Mouse (Mus musculus) Patski (cell line): Measurements from ENCODE around the gene BC017158. TPM values are rescaled to one million over a fixed set of nuclear protein-coding genes. Genes with fewer than 3 reads are reported as not detected.

ENCODE experiments used
- ATAC-seq: fragments of 100-300 bp; one replicate; pipeline ENCODE4 v1.8.0; 2021
- CTCF ChIA-PET: fragments of 350-600 bp; sonication (Branson Sonifier 250); formaldehyde crosslinking; loops from one replicate; lab custom pipeline; 2022; ENCODE audit warnings: inconsistent platforms; lab: Charles Lee
- POLR2A ChIA-PET: fragments of 350-600 bp; sonication (Branson Sonifier 250); formaldehyde crosslinking; loops from one replicate; lab custom pipeline; 2022; ENCODE audit warnings: antibody characterized with exemption, inconsistent platforms; lab: Charles Lee
- DNase-seq: peaks from one replicate; pipeline ENCODE4 v3.0.0-alpha.2; 2011; ENCODE audit warnings: low read depth, low spot score
- H3K27me3 ChIP-seq: fragments of 371-371 bp; one replicate; pipeline ENCODE4 v1.5.1; 2021
- CTCF ChIP-seq: fragments of 100-300 bp; IDR thresholded peaks from one replicate; pipeline ENCODE4 v1.5.1; 2021
- in situ Hi-C: fragments of 300-500 bp; cut with MboI; formaldehyde crosslinking; loops from 3 replicates; pipeline ENCODE4 v1.11.1; 2018; ENCODE audit warnings: low pct_unique_long_range_greater_than_20kb, mixed read lengths
- polyA plus RNA-seq: library from polyadenylated mRNA; unstranded; gene quantifications from one replicate; pipeline ENCODE4 v1.2.3, GENCODE M21; 2021

BC017158 gene
- polyA plus RNA-seq, 1 experiment from 2014 or later = 25.3 TPM

DNA sequence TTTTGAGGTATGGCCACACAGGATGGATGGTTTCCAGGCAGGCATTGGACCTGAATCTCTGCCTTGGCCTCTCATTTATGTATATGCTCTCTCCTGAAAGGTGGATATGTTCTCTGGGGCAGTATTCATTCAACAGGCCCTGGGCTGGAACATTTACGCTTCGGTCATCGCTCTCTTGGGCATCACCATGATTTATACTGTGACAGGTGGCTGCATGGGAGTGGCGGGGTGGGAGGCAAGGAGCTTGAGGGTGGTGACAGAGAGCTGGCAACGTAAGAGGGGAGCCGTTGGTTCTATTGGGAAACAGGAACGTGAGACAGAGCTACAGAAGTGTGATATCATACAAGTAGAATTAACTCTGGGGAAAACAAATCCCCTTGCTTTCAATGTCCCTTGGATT lies 30.2 kb downstream of the BC017158 start:
- DNase-seq = no peak
- CTCF ChIA-PET = no interaction called here
- no peak for ATAC-seq
- H3K27me3 ChIP-seq = no peaks in the 10 kb centered on the region
- POLR2A ChIA-PET = interaction anchor here (0.6 kb wide), 1 partner anchor 65 kb away, joined by 6 read pairs; no protein-coding TSS in a partner anchor
- TF ChIP-seq CTCF = no peak
- in situ Hi-C loops = no loop called here

GRCm38 (mm10) chr7:128267391-128267790 lies 30.6 kb downstream of the BC017158 start:
- H3K27me3 ChIP-seq = peaks cover 3% of the 10 kb centered on the region
- TF ChIP-seq CTCF = no peak
- no peak for DNase-seq
- ATAC-seq = no peak
- ChIA-PET POLR2A (no interaction called here), CTCF (no interaction called here)
- in situ Hi-C loops = no loop called here

DNA sequence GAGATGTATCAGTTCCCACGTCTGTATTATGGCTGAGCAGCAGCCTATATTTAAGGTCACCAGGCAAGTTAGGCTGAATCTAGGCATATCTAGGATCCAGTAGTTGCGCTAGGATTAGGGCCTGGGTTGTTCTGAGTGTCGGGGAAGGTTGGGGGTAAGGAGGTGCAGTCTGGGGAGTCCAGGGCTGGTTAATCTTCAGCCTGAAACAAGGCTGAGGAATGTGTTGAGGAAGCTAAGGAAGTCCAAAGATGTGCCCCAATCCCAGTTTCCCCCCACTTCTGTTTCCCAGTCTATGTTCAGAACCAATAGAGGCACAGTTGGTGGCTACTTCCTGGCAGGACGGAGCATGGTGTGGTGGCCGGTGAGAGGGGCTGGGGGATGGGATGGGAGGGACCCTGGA lies 31.9 kb downstream of the BC017158 start:
- ATAC-seq (no peak), DNase-seq (no peak)
- TF ChIP-seq CTCF = no peak
- peaks cover 4% of the 10 kb centered on the region for H3K27me3 ChIP-seq
- ChIA-PET CTCF (no interaction called here), POLR2A (no interaction called here)
- in situ Hi-C loops = no loop called here

DNA sequence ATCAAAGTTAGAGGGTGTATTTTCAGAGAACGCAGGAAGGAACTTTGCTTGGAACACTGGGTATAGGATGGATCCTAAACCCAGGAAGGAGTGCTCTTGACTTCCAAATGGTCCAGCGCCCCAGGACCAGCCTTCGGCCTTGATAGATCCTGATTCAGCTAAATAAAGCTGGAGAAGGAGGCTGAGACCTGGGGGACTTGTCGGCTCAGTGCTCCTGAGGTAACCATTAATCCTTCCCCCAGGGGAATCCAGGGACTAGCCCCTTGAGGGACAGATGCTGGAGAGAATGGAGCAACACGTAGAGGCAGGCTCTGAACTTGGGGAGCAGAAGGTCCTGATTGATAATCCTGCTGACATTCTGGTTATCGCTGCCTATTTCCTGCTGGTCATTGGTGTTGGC lies 32.6 kb downstream of the BC017158 start, which contains the start of gene Slc5a2:
Gene Slc5a2, plus strand, starts transcription at position 247 of the 400 bp plus-strand sequence.
- peaks cover 8% of the 10 kb centered on the region for H3K27me3 ChIP-seq
- DNase-seq = no peak
- TF ChIP-seq CTCF = no peak
- in situ Hi-C loops = no loop called here
- ChIA-PET POLR2A (no interaction called here), CTCF (no interaction called here)
- no peak for ATAC-seq

DNA sequence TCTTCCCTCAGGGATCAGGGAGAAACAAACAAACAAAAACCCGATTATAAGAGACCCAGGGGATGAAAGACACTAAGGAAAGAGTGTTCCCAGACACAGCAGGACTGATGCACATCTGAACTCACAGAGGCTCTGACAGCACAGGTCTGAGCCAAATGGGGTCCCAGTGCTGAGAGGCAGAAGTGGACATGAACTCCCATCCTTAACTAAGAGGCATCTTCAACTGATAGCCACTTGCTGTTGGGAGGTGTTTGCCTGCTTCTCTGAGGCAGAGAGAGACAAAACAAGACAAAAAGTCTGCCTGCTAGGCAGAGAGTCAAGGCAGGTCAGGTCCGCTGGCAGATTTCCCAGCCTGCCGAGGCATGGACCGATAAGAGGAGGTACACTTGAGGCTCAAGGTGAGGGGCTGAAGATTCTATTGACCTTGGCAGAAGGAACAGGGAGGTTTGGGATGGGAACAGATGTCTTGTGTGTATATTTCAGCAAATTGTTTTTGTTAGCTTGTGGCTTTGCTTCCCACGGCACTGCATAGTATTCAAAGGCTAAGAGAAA lies 41.1 kb downstream of the BC017158 start:
- ChIA-PET CTCF (no interaction called here), POLR2A (no interaction called here)
- no peak for ATAC-seq
- no peak for DNase-seq
- H3K27me3 ChIP-seq = peaks cover 16% of the 10 kb centered on the region
- no peak for TF ChIP-seq CTCF
- in situ Hi-C loops = no loop called here

GRCm38 (mm10) chr7:128255757-128256156 lies 42.2 kb downstream of the BC017158 start:
- peaks cover 15% of the 10 kb centered on the region for H3K27me3 ChIP-seq
- ChIA-PET CTCF (no interaction called here), POLR2A (interaction anchor here (0.9 kb wide), 1 partner anchor 326 kb away, joined by 4 read pairs; no protein-coding TSS in a partner anchor)
- TF ChIP-seq CTCF = no peak
- DNase-seq (no peak), ATAC-seq (no peak)
- in situ Hi-C loops = no loop called here

DNA sequence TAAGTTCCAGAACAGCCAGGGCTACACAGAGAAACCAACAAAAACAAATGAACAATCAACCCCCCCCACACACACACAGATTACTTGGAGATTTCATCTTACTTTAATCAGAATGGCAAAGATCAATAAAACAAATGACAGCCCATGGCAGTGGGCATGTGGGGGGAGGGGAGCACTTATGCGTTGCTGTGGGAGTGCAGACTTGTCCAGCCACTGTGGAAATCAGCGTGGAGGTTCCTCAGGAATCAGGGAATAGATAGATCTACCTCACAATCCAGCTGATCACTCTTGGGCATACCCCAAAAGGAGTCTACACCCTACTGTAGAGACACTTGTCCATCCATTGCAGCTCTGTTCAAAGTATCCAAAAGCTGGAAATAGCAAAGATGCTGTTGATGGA lies 43.0 kb downstream of the BC017158 start:
- H3K27me3 ChIP-seq = peaks cover 8% of the 10 kb centered on the region
- ChIA-PET POLR2A (interaction anchor here (0.9 kb wide), 1 partner anchor 326 kb away, joined by 4 read pairs; no protein-coding TSS in a partner anchor), CTCF (no interaction called here)
- in situ Hi-C loops = no loop called here
- no peak for ATAC-seq
- TF ChIP-seq CTCF = no peak
- no peak for DNase-seq

GRCm38 (mm10) chr7:128252609-128253008 lies 45.4 kb downstream of the BC017158 start:
- POLR2A ChIA-PET = interaction anchor here (1.1 kb wide), 1 partner anchor 13 kb away, joined by 3 read pairs; no protein-coding TSS in a partner anchor
- no peak for TF ChIP-seq CTCF
- no peak for ATAC-seq
- CTCF ChIA-PET = no interaction called here
- no peaks in the 10 kb centered on the region for H3K27me3 ChIP-seq
- in situ Hi-C loops = no loop called here
- DNase-seq = no peak

DNA sequence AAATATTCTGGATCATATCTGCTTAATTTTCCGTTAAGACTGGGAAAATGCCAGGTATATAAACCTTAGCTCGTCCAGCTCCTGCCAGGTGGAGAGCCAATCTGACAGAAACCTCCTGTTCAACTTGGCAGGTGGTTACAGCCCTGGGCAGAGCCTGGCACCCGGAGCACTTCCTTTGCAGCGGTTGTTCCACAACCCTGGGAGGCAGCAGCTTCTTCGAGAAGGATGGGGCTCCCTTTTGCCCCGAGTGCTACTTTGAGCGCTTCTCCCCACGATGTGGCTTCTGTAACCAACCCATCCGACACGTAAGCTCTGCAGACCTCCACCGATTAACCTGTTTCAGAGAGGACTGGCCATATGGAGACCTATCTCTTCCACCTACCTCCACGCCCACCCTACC lies 46.0 kb downstream of the BC017158 start:
- no peaks in the 10 kb centered on the region for H3K27me3 ChIP-seq
- ATAC-seq (no peak), DNase-seq (no peak)
- ChIA-PET CTCF (no interaction called here), POLR2A (no interaction called here)
- TF ChIP-seq CTCF = no peak
- in situ Hi-C loops = no loop called here

- H3K27me3 ChIP-seq = no peaks in the 10 kb centered on the region
- CTCF ChIA-PET = no interaction called here
- TF ChIP-seq CTCF = no peak
- DNase-seq (no peak), ATAC-seq (no peak)
- in situ Hi-C loops = loop anchor here (5.0 kb wide), 3 partner anchors 42 to 452 kb away; no protein-coding TSS in a partner anchor
- POLR2A ChIA-PET = interaction anchor here (0.6 to 0.8 kb wide), 2 partner anchors 10 to 1743 kb away, joined by 3 read pairs; no protein-coding TSS in a partner anchor
Observed at GRCm38 (mm10) chr7:128249998-128250397, 48.0 kb downstream of the BC017158 start.
